12 mouse cellular contexts compared by ENCODE assay signal in genomic region chr9:99995204-99995603, GRCm38 (mm10).
DNase-seq lines count a peak whose midpoint lies in the region; ATAC-seq lines count a peak whose summit lies in the region.
"Had no signal": no experiment of that assay in that cellular context is flagged by ENCODE, and none has a peak within 500 bp of the region (broad histone marks: within the 10 kb centered on the region; RNA-seq: fewer than 3 reads in every experiment).

No protein-coding gene starts in this region.

- no peak for ATAC-seq in heart, embryonic 15.5 days (replicated peaks; ENCODE audit: insufficient number of reproducible peaks, insufficient read depth, low FRiP score, low read depth)
- ATAC-seq in forebrain, embryonic 15.5 days (replicated peaks), result 0 out of 2 replicates have a peak, but pooled peaks have one; percentile 43

- 48% methylated on average over 8 of the region's 8 CpGs for WGBS in heart, embryonic 15.5 days
- 39% methylated on average over 8 of the region's 8 CpGs for WGBS in forebrain, embryonic 15.5 days
- WGBS in limb, embryonic 10.5 days, result 35% methylated on average over 8 of the region's 8 CpGs

- DNase-seq in heart, adult 9 months (ENCODE audit: low spot score in 2 of 2), result no peak
- DNase-seq in limb, embryonic 10.5 days (ENCODE audit: low spot score), result peak; percentile 32
- DNase-seq in retina, postnatal 1 day, result peak; percentile 14
- DNase-seq in spleen, postnatal 36 days (ENCODE audit: low spot score in 2 of 2), result no peak
- DNase-seq in spleen, postnatal 10 days (ENCODE audit: low spot score in 2 of 2), result no peak
- DNase-seq: adrenal gland, adult 2 months; cerebellum, postnatal 25 days; right cerebral cortex, postnatal 14 days; thymus, postnatal 25 days had no signal

- peak overlapping the region; percentile 56 for H3K4me2 ChIP-seq in heart, embryonic 15.5 days
- H3K4me2 ChIP-seq in forebrain, embryonic 15.5 days (replicated peaks), result peak overlapping the region; percentile 54; the same call in 1 of the 2 replicates
- H3K4me2 ChIP-seq: lung, embryonic 15.5 days had no signal

- no peak overlapping the region for H3K4me3 ChIP-seq in heart, embryonic 15.5 days
- H3K4me3 ChIP-seq in forebrain, embryonic 15.5 days, result no peak overlapping the region
- no peak overlapping the region for H3K4me3 ChIP-seq in limb, embryonic 10.5 days
- H3K4me3 ChIP-seq: lung, embryonic 15.5 days had no signal

- no peak overlapping the region for H3K9ac ChIP-seq in heart, embryonic 15.5 days
- H3K9ac ChIP-seq in forebrain, embryonic 15.5 days (replicated peaks), result no peak overlapping the region
- H3K9ac ChIP-seq: lung, embryonic 15.5 days had no signal

- H3K4me1 ChIP-seq in heart, embryonic 15.5 days (replicated peaks), result peaks cover 5% of the 10 kb centered on the region; the same call in 1 of the 2 replicates
- H3K4me1 ChIP-seq in forebrain, embryonic 15.5 days, result peaks cover 13% of the 10 kb centered on the region
- H3K4me1 ChIP-seq in limb, embryonic 10.5 days, result peaks cover 13% of the 10 kb centered on the region

- no peaks in the 10 kb centered on the region for H3K36me3 ChIP-seq in heart, embryonic 15.5 days
- no peaks in the 10 kb centered on the region for H3K36me3 ChIP-seq in forebrain, embryonic 15.5 days
- H3K36me3 ChIP-seq in limb, embryonic 10.5 days, result no peaks in the 10 kb centered on the region
- H3K36me3 ChIP-seq: lung, embryonic 15.5 days had no signal

- H3K27ac ChIP-seq in heart, embryonic 15.5 days, result no peak overlapping the region
- H3K27ac ChIP-seq in forebrain, embryonic 15.5 days (replicated peaks), result no peak overlapping the region
- H3K27ac ChIP-seq in limb, embryonic 10.5 days, result no peak overlapping the region
- H3K27ac ChIP-seq: lung, embryonic 15.5 days had no signal

- no peaks in the 10 kb centered on the region for H3K9me3 ChIP-seq in heart, embryonic 15.5 days (replicated peaks)
- H3K9me3 ChIP-seq in forebrain, embryonic 15.5 days, result no peaks in the 10 kb centered on the region
- H3K9me3 ChIP-seq in limb, embryonic 10.5 days (replicated peaks), result no peaks in the 10 kb centered on the region
- H3K9me3 ChIP-seq: lung, embryonic 15.5 days had no signal

- H3K27me3 ChIP-seq in heart, embryonic 15.5 days, result peaks cover 28% of the 10 kb centered on the region
- H3K27me3 ChIP-seq in forebrain, embryonic 15.5 days, result peaks cover 9% of the 10 kb centered on the region; the same call in 1 of the 2 replicates
- peaks cover 32% of the 10 kb centered on the region for H3K27me3 ChIP-seq in limb, embryonic 10.5 days (ENCODE audit: low read depth, poor library complexity, severe bottlenecking)

Comparison
In these comparisons a context has a peak if more than half of its experiments do, and no peak if none do; other contexts are left out.
1. DNase-seq: peak in limb, embryonic 10.5 days (single experiment) and retina, postnatal 1 day (single experiment); none in heart, adult 9 months (0 of 2), spleen, postnatal 36 days (0 of 2) and spleen, postnatal 10 days (0 of 2).